Comparison of ENCODE assay signal across 24 mouse cellular contexts in the genomic region with DNA sequence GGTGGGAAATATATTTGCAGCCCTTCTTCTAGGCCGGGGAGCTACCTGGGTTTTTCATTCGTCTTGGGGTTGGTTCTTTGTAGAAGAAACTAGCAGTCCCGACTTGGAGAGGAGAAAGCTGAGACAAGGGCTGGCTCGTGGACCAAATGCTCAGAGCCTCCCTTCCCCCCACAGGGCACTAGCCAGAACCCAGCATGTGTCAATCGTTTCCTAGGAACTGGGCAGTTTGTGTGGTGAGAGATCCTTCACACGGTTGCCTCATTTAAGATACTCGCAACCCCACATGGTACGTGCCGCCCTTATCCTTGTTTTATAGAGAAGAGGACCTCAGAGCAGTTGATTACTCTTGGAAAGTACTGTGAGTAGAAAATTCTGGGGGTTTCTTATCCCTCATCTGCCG.
"Had no signal": no experiment of that assay in that cellular context is flagged by ENCODE, and none has a peak within 500 bp of the region (broad histone marks: within the 10 kb centered on the region; RNA-seq: fewer than 3 reads in every experiment).

No protein-coding gene starts in this region.

- H3K27ac ChIP-seq: kidney, postnatal 0 days; layer of hippocampus, adult 2 months; limb, embryonic 13.5 days; liver, embryonic 12.5 days; liver, embryonic 15.5 days; lung, embryonic 15.5 days; midbrain, embryonic 10.5 days; midbrain, embryonic 13.5 days; neural tube, embryonic 12.5 days; neural tube, embryonic 15.5 days; stomach, postnatal 0 days had no signal

- H3K9me3 ChIP-seq: limb, embryonic 13.5 days; liver, embryonic 12.5 days; liver, embryonic 15.5 days; lung, embryonic 15.5 days; midbrain, embryonic 10.5 days; midbrain, embryonic 13.5 days; neural tube, embryonic 12.5 days; neural tube, embryonic 15.5 days had no signal

- H3K36me3 ChIP-seq: limb, embryonic 13.5 days; liver, embryonic 12.5 days; liver, embryonic 15.5 days; lung, embryonic 15.5 days; midbrain, embryonic 10.5 days; midbrain, embryonic 13.5 days; neural tube, embryonic 12.5 days; neural tube, embryonic 15.5 days had no signal

- H3K9ac ChIP-seq: limb, embryonic 13.5 days; liver, embryonic 12.5 days; liver, embryonic 15.5 days; lung, embryonic 15.5 days; midbrain, embryonic 13.5 days; neural tube, embryonic 12.5 days; neural tube, embryonic 15.5 days had no signal

- H3K4me3 ChIP-seq: layer of hippocampus, adult 2 months; limb, embryonic 13.5 days; liver, embryonic 12.5 days; liver, embryonic 15.5 days; lung, embryonic 15.5 days; megakaryocyte, embryonic 14.5 days; midbrain, embryonic 10.5 days; midbrain, embryonic 13.5 days; neural tube, embryonic 12.5 days; neural tube, embryonic 15.5 days had no signal

- H3K4me2 ChIP-seq: limb, embryonic 13.5 days; liver, embryonic 12.5 days; liver, embryonic 15.5 days; lung, embryonic 15.5 days; midbrain, embryonic 13.5 days; neural tube, embryonic 12.5 days; neural tube, embryonic 15.5 days had no signal

- H3K27me3 ChIP-seq: liver, embryonic 12.5 days; liver, embryonic 15.5 days; lung, embryonic 15.5 days; megakaryocyte, embryonic 14.5 days; midbrain, embryonic 13.5 days; neural tube, embryonic 12.5 days; neural tube, embryonic 15.5 days had no signal

- DNase-seq: kidney, postnatal 25 days; layer of hippocampus, adult 9-11 months; liver; lung, adult 18-20 months; lung, postnatal 10 days; lung, postnatal 36 days; right cerebral cortex, adult 18-20 months; right cerebral cortex, postnatal 14 days; right cerebral cortex, postnatal 4 days; thymus, adult 2 months; thymus, postnatal 14 days; thymus, postnatal 4 days had no signal

- ATAC-seq: liver, embryonic 12.5 days; midbrain, embryonic 13.5 days had no signal

- H3K4me1 ChIP-seq: liver, embryonic 12.5 days; liver, embryonic 15.5 days; lung, embryonic 15.5 days; megakaryocyte, embryonic 14.5 days; midbrain, embryonic 10.5 days; midbrain, embryonic 13.5 days had no signal
